Mouse (Mus musculus) forebrain, embryonic 15.5 days (tissue): Measurements from ENCODE around the gene Tmem231. TPM values are rescaled to one million over a fixed set of nuclear protein-coding genes. Genes with fewer than 3 reads are reported as not detected.

Experiments
- ATAC-seq: fragments of 200-750 bp; cut with Nextera tagmentation; replicated peaks from 2 replicates; pipeline ENCODE4 v1.8.0; 2017; ENCODE audit warnings: mild to moderate bottlenecking, moderate TSS enrichment, moderate library complexity
- H3K27ac ChIP-seq: fragments of 300-500 bp; sonication (generic); replicated peaks from 2 replicates; pipeline ENCODE4 v1.5.1; 2015; ENCODE audit warnings: mild to moderate bottlenecking, inconsistent platforms
- H3K27me3 ChIP-seq: fragments of 300-500 bp; sonication (generic); 2 replicates; pipeline ENCODE4 v1.6.1; 2015; ENCODE audit warnings: inconsistent platforms
- H3K36me3 ChIP-seq: fragments of 300-500 bp; sonication (generic); 2 replicates; pipeline ENCODE4 v1.6.1; 2015; ENCODE audit warnings: mild to moderate bottlenecking, inconsistent platforms
- H3K4me1 ChIP-seq: fragments of 300-500 bp; sonication (generic); 2 replicates; pipeline ENCODE4 v1.6.1; 2015; ENCODE audit warnings: inconsistent platforms
- H3K4me2 ChIP-seq: fragments of 300-500 bp; sonication (generic); replicated peaks from 2 replicates; pipeline ENCODE4 v1.6.1; 2015; ENCODE audit warnings: mild to moderate bottlenecking, inconsistent platforms
- H3K4me3 ChIP-seq: fragments of 300-500 bp; sonication (generic); 2 replicates; pipeline ENCODE4 v1.5.1; 2015; ENCODE audit warnings: mild to moderate bottlenecking, inconsistent platforms
- H3K9ac ChIP-seq: fragments of 300-500 bp; sonication (generic); replicated peaks from 2 replicates; pipeline ENCODE4 v1.6.1; 2015; ENCODE audit warnings: mild to moderate bottlenecking, inconsistent platforms
- H3K9me3 ChIP-seq: fragments of 300-500 bp; sonication (generic); 2 replicates; pipeline ENCODE4 v1.6.1; 2016; ENCODE audit warnings: inconsistent platforms
- WGBS: fragments of 180-500 bp; shearing (Covaris S2); methylation state at CpG from one replicate; pipeline ENCODE4 v1.1.7; 2015; ENCODE audit warnings: mixed read lengths; 5-methylcytosine and 5-hydroxymethylcytosine counted together
- polyA plus RNA-seq: library from polyadenylated mRNA; unstranded; fragments of >200 nt; fragmentation: Nextera tagmentation; extraction: Ambion mirVana; gene quantifications from 2 replicates; pipeline ENCODE4 v1.2.1, GENCODE M21; 2015

Gene Tmem231
- polyA plus RNA-seq, 1 experiment from 2014 or later, result 16.6 TPM

DNA sequence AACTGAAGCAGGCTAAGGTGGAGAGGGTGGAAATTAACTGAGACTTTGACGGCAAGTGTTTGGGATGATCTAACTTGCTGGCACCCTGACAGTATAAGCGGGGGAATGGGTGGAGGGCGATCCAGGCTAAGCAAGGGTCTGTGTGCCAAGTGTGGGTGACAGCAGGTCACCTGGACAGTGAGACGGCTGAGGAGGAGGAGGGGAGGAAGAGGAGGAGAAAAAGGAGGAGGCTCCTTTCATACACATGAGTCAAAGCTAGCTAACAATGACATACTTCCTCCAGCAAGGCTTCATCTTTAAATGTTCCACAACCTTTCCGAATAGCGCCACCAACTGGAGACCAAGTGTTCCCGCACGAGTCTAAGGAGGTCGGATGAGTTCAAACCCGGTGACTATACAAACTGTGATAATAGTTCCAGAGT is 10.3 kb downstream of the Tmem231 start:
- no peaks in the 10 kb centered on the region for H3K27me3 ChIP-seq
- H3K4me3 ChIP-seq, result no peak overlapping the region
- no peak overlapping the region for H3K27ac ChIP-seq
- H3K36me3 ChIP-seq, result peaks cover 1% of the 10 kb centered on the region; the same call in 1 of the 2 replicates
- no peaks in the 10 kb centered on the region for H3K4me1 ChIP-seq
- no peaks in the 10 kb centered on the region for H3K9me3 ChIP-seq
- no peak for ATAC-seq
- no peak overlapping the region for H3K9ac ChIP-seq
- 26% methylated on average over 10 of the region's 10 CpGs for WGBS
- H3K4me2 ChIP-seq, result no peak overlapping the region

DNA sequence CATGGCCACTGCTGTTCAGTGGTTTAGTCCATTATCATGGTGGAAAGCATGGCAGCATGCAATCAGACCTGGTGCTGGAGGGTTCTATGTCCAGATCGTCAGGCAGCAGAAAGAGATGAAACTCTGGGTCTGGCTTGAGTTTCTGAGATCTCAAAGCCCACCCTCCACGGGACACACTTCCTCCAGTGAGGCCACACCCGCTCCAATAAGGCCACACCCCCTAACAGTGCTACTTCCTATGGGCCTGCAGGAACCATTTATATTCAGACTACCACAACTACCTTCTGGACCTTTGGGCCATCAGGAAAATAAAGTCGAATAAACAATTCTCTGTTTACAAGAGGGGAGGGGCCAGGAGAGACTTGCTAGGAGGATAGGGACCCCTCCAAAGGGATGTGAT is 12.7 kb downstream of the Tmem231 start:
- H3K4me3 ChIP-seq, result no peak overlapping the region
- WGBS, result 92% methylated on average over 4 of the region's 4 CpGs
- H3K27me3 ChIP-seq, result no peaks in the 10 kb centered on the region
- no peaks in the 10 kb centered on the region for H3K9me3 ChIP-seq
- no peak overlapping the region for H3K27ac ChIP-seq
- no peaks in the 10 kb centered on the region for H3K4me1 ChIP-seq
- no peak overlapping the region for H3K9ac ChIP-seq
- peaks cover 9% of the 10 kb centered on the region for H3K36me3 ChIP-seq
- ATAC-seq, result no peak
- H3K4me2 ChIP-seq, result no peak overlapping the region

DNA sequence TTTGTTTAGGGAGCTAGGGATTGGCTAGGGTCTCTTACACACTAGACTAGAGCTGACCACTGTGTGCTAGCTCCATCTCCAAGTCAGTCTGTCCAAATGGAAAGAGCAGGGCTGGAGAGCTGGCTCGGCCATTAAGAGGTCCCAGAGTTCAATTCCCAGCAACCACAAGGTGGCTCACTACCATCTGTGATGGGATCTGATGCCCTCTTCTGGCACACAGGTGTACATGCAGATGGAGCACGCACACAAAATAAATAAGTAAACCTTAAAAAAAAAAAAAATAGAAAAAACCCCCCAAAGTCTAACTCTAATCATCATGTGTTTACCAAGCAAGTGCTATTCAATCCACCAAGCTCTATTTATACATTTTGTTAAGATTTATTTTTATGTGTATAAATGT is 14.0 kb downstream of the Tmem231 start:
- no peak for ATAC-seq
- H3K27ac ChIP-seq, result no peak overlapping the region
- no peaks in the 10 kb centered on the region for H3K4me1 ChIP-seq
- 94% methylated on average over 2 of the region's 2 CpGs for whole genome bisulfite sequencing
- peaks cover 12% of the 10 kb centered on the region for H3K36me3 ChIP-seq
- no peaks in the 10 kb centered on the region for H3K9me3 ChIP-seq
- H3K9ac ChIP-seq, result no peak overlapping the region
- no peak overlapping the region for H3K4me3 ChIP-seq
- no peak overlapping the region for H3K4me2 ChIP-seq
- H3K27me3 ChIP-seq, result no peaks in the 10 kb centered on the region

DNA sequence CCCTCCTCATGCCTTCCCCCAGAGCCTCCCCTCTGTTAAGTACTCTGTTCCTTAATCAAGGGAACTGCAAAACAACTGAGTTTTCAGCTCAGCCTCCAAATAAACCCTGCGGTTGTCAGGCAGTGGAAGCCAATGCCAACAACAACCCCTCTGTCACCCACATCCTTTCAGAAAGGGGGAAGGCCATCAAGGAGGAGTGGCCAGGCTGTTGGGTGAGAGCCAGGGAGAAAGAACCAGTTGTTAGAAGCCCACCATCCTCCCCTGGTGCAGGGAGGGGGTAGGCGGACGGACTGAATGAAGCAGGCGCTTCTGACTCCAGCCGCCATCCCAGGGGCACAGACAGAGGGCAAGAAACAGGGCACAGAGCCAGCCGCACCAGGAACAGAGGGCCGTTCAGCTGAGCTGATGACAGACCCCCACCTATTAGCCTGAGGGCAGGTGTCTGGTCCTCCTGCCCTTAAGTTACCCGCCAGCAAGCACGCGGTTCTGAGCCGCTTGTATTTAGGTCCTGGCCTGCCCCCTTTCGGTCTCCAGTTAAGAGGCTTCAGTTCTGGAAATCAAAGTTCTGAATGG is 20.7 kb downstream of the Tmem231 start:
- no peak overlapping the region for H3K9ac ChIP-seq
- peaks cover 40% of the 10 kb centered on the region for H3K4me1 ChIP-seq
- 0 out of 2 replicates have a peak, but pooled peaks cover 4% of the 10 kb centered on the region for H3K27me3 ChIP-seq
- no peaks in the 10 kb centered on the region for H3K9me3 ChIP-seq
- peak overlapping the region; percentile 60 for H3K27ac ChIP-seq
- no peak overlapping the region for H3K4me3 ChIP-seq
- ATAC-seq, result peak; percentile 85
- H3K4me2 ChIP-seq, result peak overlapping the region; percentile 26
- H3K36me3 ChIP-seq, result peaks cover 6% of the 10 kb centered on the region
- WGBS, result 14% methylated on average over 12 of the region's 12 CpGs

GRCm38 (mm10) chr8:111911572-111911971 is 22.1 kb downstream of the Tmem231 start:
- no peak overlapping the region for H3K4me2 ChIP-seq
- ATAC-seq, result no peak
- H3K4me1 ChIP-seq, result peaks cover 40% of the 10 kb centered on the region
- no peak overlapping the region for H3K4me3 ChIP-seq
- H3K27me3 ChIP-seq, result 0 out of 2 replicates have a peak, but pooled peaks cover 4% of the 10 kb centered on the region
- 30% methylated on average over 7 of the region's 7 CpGs for WGBS
- H3K27ac ChIP-seq, result 0 out of 2 replicates have a peak overlapping the region, but pooled peaks have one; percentile 2
- H3K9me3 ChIP-seq, result no peaks in the 10 kb centered on the region
- H3K36me3 ChIP-seq, result 0 out of 2 replicates have a peak, but pooled peaks cover 3% of the 10 kb centered on the region
- no peak overlapping the region for H3K9ac ChIP-seq

DNA sequence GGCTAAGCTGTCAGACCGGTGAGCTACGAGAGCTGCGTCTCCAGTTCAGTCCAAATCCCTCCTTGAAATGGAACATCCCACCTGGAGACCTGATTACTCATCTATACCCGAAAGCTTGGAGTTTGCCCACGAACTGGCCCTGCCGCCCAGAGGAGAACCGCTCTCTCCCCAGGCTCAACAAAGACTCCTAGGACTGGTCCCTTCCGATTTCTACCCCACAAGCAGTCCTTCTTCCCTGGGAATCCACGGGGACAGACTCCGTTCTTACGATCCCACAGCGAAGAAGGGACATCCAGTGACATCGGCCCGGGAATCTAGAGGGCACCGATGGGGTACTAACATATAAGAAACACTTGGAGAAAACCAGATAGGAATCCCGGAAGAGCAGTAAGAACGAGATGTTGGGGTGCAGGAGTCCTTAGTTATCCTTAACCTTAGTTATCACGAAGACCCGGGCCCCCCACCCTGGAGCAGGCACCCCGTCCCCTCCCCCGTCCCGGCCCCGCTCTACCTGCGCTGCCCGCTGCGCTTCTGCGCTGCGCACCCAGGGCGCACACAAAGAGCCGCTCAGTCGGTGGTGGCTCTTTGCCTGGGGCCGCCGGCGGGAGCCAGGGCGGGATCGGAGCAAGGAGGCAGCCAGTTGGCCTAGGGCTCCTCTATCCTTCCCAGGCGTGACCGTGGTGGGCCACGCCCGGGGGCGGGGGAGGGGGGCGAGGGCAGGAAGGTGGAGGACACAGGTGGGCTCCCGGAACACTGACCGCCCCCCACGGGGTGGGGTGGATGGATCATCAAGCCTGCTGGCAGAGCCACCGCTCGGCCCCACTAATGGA is 23.8 kb downstream of the Tmem231 start, which contains the start of gene Chst5:
Gene Chst5 (minus strand): TSS at position 827 of the 830 bp plus-strand sequence.
- peak; percentile 33; the same call in 1 of the 2 replicates for ATAC-seq
- Histone ChIP-seq H3K4me3 (peak within 1 kb of the TSS; percentile 46), H3K9me3 (no peaks in the 10 kb centered on the region), H3K27me3 (0 out of 2 replicates have a peak, but pooled peaks cover 4% of the 10 kb centered on the region), H3K4me1 (peaks cover 40% of the 10 kb centered on the region), H3K9ac (peak within 1 kb of the TSS; percentile 66), H3K36me3 (0 out of 2 replicates have a peak, but pooled peaks cover 2% of the 10 kb centered on the region), H3K27ac (no peak within 1 kb of the TSS), H3K4me2 (peak within 1 kb of the TSS; percentile 86)
- 3% methylated on average over 47 of the region's 47 CpGs for WGBS

DNA sequence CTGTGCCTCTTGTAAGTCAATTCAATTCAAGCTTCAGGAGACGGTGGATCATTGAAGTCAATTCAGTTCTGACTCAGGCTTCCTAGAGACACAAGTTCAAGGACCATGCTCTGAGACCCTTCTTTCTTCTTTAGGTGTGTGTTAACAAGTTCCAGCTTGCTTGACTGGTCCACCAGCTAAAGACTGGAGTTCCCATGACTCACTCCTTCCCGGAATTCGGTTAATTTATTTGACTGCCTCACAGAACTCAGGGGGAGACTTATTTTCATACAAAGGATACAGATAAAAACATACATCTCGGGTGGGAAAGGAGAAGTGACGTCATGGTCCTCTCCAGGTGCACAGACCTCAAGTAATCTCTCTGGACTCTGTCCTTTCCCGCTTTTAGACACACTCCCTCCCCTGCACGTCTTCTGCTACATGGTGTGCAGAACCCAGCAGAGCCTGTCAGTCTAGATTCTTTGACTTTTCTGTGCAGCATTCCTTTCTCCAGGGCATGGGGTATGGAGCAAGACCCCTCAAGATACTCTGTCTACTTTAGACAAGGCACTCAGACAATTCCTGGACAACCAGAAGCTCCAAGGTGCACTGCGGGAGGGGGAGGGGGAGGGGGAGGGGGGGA is 28.1 kb downstream of the Tmem231 start:
- Histone ChIP-seq H3K9me3 (no peaks in the 10 kb centered on the region), H3K9ac (no peak overlapping the region), H3K36me3 (no peaks in the 10 kb centered on the region), H3K4me3 (no peak overlapping the region), H3K4me2 (no peak overlapping the region), H3K4me1 (peaks cover 15% of the 10 kb centered on the region), H3K27me3 (0 out of 2 replicates have a peak, but pooled peaks cover 4% of the 10 kb centered on the region), H3K27ac (no peak overlapping the region)
- 75% methylated on average over 7 of the region's 8 CpGs for WGBS
- ATAC-seq, result no peak

- Histone ChIP-seq H3K9ac (no peak overlapping the region), H3K4me2 (no peak overlapping the region), H3K27ac (no peak overlapping the region), H3K36me3 (no peaks in the 10 kb centered on the region), H3K4me3 (no peak overlapping the region), H3K9me3 (no peaks in the 10 kb centered on the region), H3K27me3 (no peaks in the 10 kb centered on the region), H3K4me1 (no peaks in the 10 kb centered on the region)
- ATAC-seq, result no peak
- 40% methylated on average over 5 of the region's 5 CpGs for WGBS
Observed at GRCm38 (mm10) chr8:111902080-111902479, 31.6 kb downstream of the Tmem231 start.

- ATAC-seq, result no peak
- H3K27ac ChIP-seq, result no peak overlapping the region
- WGBS, result 40% methylated on average over 10 of the region's 10 CpGs
- H3K4me2 ChIP-seq, result no peak overlapping the region
- no peaks in the 10 kb centered on the region for H3K9me3 ChIP-seq
- H3K36me3 ChIP-seq, result no peaks in the 10 kb centered on the region
- H3K4me1 ChIP-seq, result no peaks in the 10 kb centered on the region
- H3K9ac ChIP-seq, result no peak overlapping the region
- H3K27me3 ChIP-seq, result no peaks in the 10 kb centered on the region
- H3K4me3 ChIP-seq, result no peak overlapping the region
Observed at GRCm38 (mm10) chr8:111898586-111898985, 35.1 kb downstream of the Tmem231 start.

GRCm38 (mm10) chr8:111894955-111895354 is 38.7 kb downstream of the Tmem231 start:
- no peak overlapping the region for H3K4me2 ChIP-seq
- peaks cover 7% of the 10 kb centered on the region for H3K4me1 ChIP-seq
- no peak overlapping the region for H3K27ac ChIP-seq
- H3K27me3 ChIP-seq, result peaks cover 23% of the 10 kb centered on the region
- H3K4me3 ChIP-seq, result no peak overlapping the region
- H3K9me3 ChIP-seq, result no peaks in the 10 kb centered on the region
- 90% methylated on average over 7 of the region's 7 CpGs for WGBS
- no peak for ATAC-seq
- no peaks in the 10 kb centered on the region for H3K36me3 ChIP-seq
- no peak overlapping the region for H3K9ac ChIP-seq

DNA sequence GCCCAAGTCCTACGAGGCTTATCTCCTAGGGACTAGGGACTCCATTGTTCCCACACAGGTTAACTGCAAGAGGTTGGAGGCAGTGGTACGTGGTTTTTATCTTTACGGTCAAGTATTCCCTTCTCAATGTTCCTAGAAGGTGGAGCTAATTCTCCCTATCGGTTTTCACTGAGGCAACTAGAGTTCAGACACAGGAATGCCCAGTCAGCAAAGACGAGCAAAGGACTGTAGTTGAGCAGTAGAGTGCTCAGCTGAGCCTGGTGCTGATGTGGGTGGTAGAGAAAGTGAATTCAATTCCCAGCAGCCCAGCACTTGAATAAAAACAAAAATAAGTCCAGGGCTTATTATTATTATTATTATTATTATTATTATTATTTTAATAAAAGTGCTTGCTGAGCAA is 41.1 kb downstream of the Tmem231 start:
- Histone ChIP-seq H3K4me3 (no peak overlapping the region), H3K4me1 (peaks cover 10% of the 10 kb centered on the region), H3K27me3 (peaks cover 39% of the 10 kb centered on the region), H3K27ac (no peak overlapping the region), H3K4me2 (no peak overlapping the region), H3K9me3 (no peaks in the 10 kb centered on the region), H3K36me3 (no peaks in the 10 kb centered on the region), H3K9ac (no peak overlapping the region)
- ATAC-seq, result no peak
- 75% methylated on average over 5 of the region's 5 CpGs for WGBS

- no peaks in the 10 kb centered on the region for H3K9me3 ChIP-seq
- H3K9ac ChIP-seq, result no peak overlapping the region
- H3K4me1 ChIP-seq, result peaks cover 10% of the 10 kb centered on the region
- no peak overlapping the region for H3K27ac ChIP-seq
- H3K4me2 ChIP-seq, result no peak overlapping the region
- ATAC-seq, result no peak
- H3K4me3 ChIP-seq, result no peak overlapping the region
- no peaks in the 10 kb centered on the region for H3K36me3 ChIP-seq
- 61% methylated on average over 8 of the region's 8 CpGs for WGBS
- peaks cover 39% of the 10 kb centered on the region for H3K27me3 ChIP-seq
Observed at GRCm38 (mm10) chr8:111891983-111892382, 41.7 kb downstream of the Tmem231 start.
